Mouse (Mus musculus) CD4-positive, CD25-positive, alpha-beta regulatory T cell, adult 9 weeks (primary cell): Measurements from ENCODE around the gene Tnfsf4. TPM values are rescaled to one million over a fixed set of nuclear protein-coding genes. Genes with fewer than 3 reads are reported as not detected.

Experiments
- polyA plus RNA-seq: library from polyadenylated mRNA; unstranded; fragments of 100-300 nt; shearing (Covaris generic); gene quantifications from one replicate; pipeline ENCODE4 v1.2.1, GENCODE M21; 2017

The Tnfsf4 gene
- 0.25 TPM for polyA plus RNA-seq

DNA sequence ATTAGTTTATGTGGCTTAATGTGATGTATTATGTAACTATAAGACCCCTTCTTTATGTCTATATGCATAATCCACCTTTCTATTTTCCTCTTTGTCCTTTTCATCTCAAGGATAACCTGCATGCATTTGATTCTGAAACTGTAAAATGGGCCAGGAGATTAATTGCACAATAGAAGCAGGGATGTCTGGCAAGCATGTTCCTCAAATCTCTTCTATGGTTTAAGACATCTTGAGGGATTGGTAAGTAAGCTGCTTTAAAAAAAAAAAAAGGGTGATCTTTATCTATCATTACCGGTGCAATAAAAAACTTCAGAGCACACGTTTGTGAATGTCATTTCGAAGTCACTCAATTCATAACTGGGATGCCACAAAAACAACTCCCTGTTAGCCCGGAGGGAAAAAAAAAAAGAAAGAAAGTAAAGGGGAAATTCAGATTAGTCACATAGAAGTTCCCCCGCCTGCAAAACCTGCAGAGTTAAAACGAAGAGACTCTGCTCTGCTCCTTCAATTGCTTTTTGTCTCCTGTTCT is at the start of gene Tnfsf4:
Gene Tnfsf4 (plus strand): TSS at position 479 of the 529 bp plus-strand sequence.

Other genes starting within 250 kb of the Tnfsf4 start
- not detected for gene Tex50, start 236.1 kb upstream of the Tnfsf4 start, polyA plus RNA-seq
- 320 TPM for gene Prdx6, start 144.2 kb upstream of the Tnfsf4 start, polyA plus RNA-seq
- gene Tnfsf18, start 99.2 kb downstream of the Tnfsf4 start, polyA plus RNA-seq = not detected